Mouse (Mus musculus): ENCODE data around the gene Gm49387. TPM values are rescaled to one million over a fixed set of nuclear protein-coding genes. Genes with fewer than 3 reads are reported as not detected.

The Gm49387 gene
- polyA plus RNA-seq, 1 experiment from 2014 or later = not detected

DNA sequence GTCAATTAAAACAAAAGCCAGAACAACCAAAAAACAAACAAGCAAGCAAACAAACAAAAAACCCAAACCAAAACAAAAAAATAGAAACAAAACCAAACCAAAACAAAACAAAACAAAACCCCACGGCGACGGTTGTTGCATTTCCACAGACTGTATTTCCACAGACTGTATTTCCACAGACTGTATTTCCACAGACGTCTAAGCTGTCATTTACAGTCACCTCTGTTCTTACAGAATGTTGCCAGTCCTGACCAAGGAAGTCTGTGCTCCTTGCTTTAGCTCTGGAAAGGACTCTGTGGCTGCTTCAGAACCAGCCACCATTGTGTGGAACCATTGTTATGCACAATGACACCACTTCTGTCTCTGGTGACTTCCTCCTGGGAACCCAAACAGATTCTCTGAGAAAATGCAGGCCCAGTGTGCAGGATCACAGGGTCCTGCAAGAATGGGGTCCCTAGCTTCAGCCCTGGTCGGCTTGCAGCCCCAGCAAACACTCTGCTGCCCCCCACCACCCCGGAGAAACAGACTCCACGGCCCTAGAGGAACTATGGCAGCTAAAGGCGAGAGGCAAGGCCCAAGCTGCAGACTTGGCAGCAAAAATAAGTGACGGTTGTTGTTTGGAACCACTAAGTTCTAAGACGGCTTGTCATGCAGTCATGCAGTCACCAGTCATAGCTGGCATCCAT lies 31.1 kb upstream of the Gm49387 start:
- H3K27ac ChIP-seq (replicated peaks; ENCODE audit: low read depth, low read length) = no peak overlapping the region
- no peak for ATAC-seq (ENCODE audit: low FRiP score, low TSS enrichment)
- no peaks in the 10 kb centered on the region for H3K4me1 ChIP-seq (ENCODE audit: control insufficient read depth, insufficient read depth, low read length)
- H3K9ac ChIP-seq (replicated peaks; ENCODE audit: low read length) = no peak overlapping the region
- no peak overlapping the region for H3K4me3 ChIP-seq (replicated peaks; ENCODE audit: low read depth, low read length)
- no peaks in the 10 kb centered on the region for H3K27me3 ChIP-seq (ENCODE audit: control insufficient read depth, insufficient read depth, low read length)
- DNase-seq = no peak
- no peaks in the 10 kb centered on the region for H3K9me3 ChIP-seq (ENCODE audit: control insufficient read depth, low read length)
- H3K4me2 ChIP-seq (ENCODE audit: low read length) = no peak overlapping the region
- WGBS = 50% methylated on average over 10 of the region's 10 CpGs
- H3K36me3 ChIP-seq (ENCODE audit: control insufficient read depth, insufficient read depth, low read length) = peaks cover 5% of the 10 kb centered on the region; the same call in 1 of the 2 replicates

DNA sequence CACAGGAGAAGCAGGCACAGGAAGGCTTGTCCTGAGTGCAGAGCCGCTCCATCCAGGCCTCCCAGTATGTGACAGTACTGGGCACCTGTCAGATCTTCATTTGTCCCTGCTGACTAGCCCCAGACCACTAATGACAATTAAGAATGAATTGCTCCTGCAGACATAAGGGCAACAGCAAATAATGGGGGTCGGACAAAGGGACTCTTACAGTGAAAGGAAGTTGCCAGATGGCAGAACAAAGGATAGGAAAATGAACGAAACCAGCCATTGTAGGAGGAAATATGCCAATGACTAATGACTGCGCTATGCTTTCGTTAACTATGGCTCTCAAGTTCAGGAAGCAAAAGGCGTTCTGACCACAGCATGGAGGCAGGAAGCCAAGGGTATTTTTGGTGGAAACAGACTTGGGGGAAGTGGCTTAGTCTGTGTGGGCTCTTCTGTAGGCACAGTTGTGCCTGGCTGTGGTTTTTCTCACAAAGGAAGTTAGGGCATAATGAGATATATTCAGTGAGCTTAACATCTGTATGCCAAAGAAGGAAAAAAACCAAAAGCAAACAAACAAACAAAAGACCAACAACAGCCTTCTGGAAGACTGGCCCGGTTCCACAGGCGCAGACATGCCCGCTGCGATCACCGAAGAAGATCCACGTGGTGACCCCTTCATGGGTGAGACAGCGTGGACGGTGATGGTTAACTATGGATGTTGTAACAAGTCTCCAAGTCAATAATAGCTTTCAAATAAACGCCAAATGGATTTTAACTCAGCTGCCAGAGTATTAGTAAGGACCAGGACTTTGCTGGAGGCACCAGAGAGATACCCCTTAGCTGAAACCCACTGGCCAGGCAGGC lies 29.2 kb upstream of the Gm49387 start:
- DNase-seq (peak; percentile 49), ATAC-seq (ENCODE audit: low FRiP score, low TSS enrichment) (no peak)
- Histone ChIP-seq H3K4me3 (replicated peaks; ENCODE audit: low read depth, low read length) (no peak overlapping the region), H3K27ac (replicated peaks; ENCODE audit: low read depth, low read length) (peak overlapping the region; percentile 42; the same call in 1 of the 2 replicates), H3K4me1 (ENCODE audit: control insufficient read depth, insufficient read depth, low read length) (no peaks in the 10 kb centered on the region), H3K36me3 (ENCODE audit: control insufficient read depth, insufficient read depth, low read length) (peaks cover 5% of the 10 kb centered on the region; the same call in 1 of the 2 replicates), H3K4me2 (ENCODE audit: low read length) (no peak overlapping the region), H3K27me3 (ENCODE audit: control insufficient read depth, insufficient read depth, low read length) (no peaks in the 10 kb centered on the region), H3K9me3 (ENCODE audit: control insufficient read depth, low read length) (no peaks in the 10 kb centered on the region), H3K9ac (replicated peaks; ENCODE audit: low read length) (no peak overlapping the region)
- 72% methylated on average over 15 of the region's 15 CpGs for WGBS

DNA sequence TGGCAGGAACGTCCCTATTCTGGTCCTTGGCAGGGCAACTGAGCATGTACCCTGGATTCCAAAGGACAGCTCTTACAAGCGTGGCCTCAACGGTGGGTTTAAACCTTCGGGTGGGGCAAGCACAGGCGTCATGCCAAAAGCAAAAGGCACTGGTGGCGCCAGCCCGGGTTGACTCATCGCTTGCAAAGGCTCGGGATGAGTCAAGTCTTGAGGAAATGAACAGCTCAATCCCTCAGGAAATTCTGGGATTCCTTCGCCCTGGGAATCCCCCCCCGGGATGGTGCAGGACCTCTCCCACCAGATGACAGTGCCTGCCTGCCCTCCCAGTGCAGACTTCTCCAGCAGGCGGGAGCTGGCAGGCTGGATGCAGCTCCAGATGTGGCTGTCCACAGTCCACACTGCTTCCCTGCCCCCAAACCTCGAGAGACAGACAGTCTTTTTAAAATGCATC lies 28.5 kb upstream of the Gm49387 start:
- Histone ChIP-seq H3K4me1 (ENCODE audit: control insufficient read depth, insufficient read depth, low read length) (peaks cover 5% of the 10 kb centered on the region; the same call in 1 of the 2 replicates), H3K9me3 (ENCODE audit: control insufficient read depth, low read length) (no peaks in the 10 kb centered on the region), H3K4me2 (ENCODE audit: low read length) (no peak overlapping the region), H3K36me3 (ENCODE audit: control insufficient read depth, insufficient read depth, low read length) (peaks cover 5% of the 10 kb centered on the region; the same call in 1 of the 2 replicates), H3K27ac (replicated peaks; ENCODE audit: low read depth, low read length) (peak overlapping the region; percentile 42; the same call in 1 of the 2 replicates), H3K27me3 (ENCODE audit: control insufficient read depth, insufficient read depth, low read length) (no peaks in the 10 kb centered on the region), H3K9ac (replicated peaks; ENCODE audit: low read length) (no peak overlapping the region), H3K4me3 (replicated peaks; ENCODE audit: low read depth, low read length) (no peak overlapping the region)
- ATAC-seq (ENCODE audit: low FRiP score, low TSS enrichment) (no peak), DNase-seq (no peak)
- 75% methylated on average over 13 of the region's 13 CpGs for WGBS

DNA sequence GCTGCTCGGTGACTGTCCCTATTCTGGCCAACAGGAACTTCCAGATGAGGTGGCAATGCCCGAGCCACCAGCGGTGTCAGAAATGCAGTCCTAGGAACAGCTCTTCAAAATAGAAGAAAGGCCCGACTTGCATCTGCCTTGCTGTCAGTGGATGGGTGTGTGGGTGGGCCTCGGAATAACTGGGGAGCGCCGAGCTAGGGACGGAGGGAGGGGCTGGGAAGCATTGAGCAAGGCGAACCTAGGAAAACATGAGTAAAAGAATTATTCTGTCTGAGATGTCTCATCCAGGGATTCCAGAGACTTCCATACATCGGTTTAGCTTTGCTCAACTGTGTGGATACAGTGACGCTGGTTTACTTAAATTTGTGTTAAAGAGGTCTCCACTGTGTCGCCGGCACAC lies 27.6 kb upstream of the Gm49387 start:
- Histone ChIP-seq H3K27ac (replicated peaks; ENCODE audit: low read depth, low read length) (no peak overlapping the region), H3K9ac (replicated peaks; ENCODE audit: low read length) (no peak overlapping the region), H3K9me3 (ENCODE audit: control insufficient read depth, low read length) (no peaks in the 10 kb centered on the region), H3K27me3 (ENCODE audit: control insufficient read depth, insufficient read depth, low read length) (no peaks in the 10 kb centered on the region), H3K36me3 (ENCODE audit: control insufficient read depth, insufficient read depth, low read length) (peaks cover 5% of the 10 kb centered on the region; the same call in 1 of the 2 replicates), H3K4me2 (ENCODE audit: low read length) (no peak overlapping the region), H3K4me1 (ENCODE audit: control insufficient read depth, insufficient read depth, low read length) (peaks cover 5% of the 10 kb centered on the region; the same call in 1 of the 2 replicates), H3K4me3 (replicated peaks; ENCODE audit: low read depth, low read length) (no peak overlapping the region)
- DNase-seq = no peak
- ATAC-seq (ENCODE audit: low FRiP score, low TSS enrichment) = no peak
- WGBS = 90% methylated on average over 13 of the region's 13 CpGs

DNA sequence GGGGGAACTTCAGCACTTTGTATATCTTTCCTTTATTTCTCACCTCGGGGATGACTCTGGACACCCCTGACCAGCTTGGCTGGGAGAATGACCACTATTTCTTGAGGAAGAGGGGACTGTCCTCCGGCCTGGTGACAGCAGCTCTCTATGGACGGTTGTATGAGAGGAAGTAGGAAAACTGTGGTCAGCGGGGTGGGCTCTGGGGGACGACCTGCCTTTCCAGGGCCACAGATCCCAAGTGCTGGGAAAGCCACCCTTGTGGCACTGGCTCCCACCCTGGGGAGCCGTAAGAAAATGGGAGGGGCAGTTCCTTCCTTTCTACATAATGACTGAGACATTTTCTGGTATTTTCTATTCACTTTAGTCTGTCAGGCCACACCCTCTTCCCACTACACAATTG lies 27.1 kb upstream of the Gm49387 start:
- peaks cover 5% of the 10 kb centered on the region; the same call in 1 of the 2 replicates for H3K36me3 ChIP-seq (ENCODE audit: control insufficient read depth, insufficient read depth, low read length)
- H3K27ac ChIP-seq (replicated peaks; ENCODE audit: low read depth, low read length) = no peak overlapping the region
- no peak overlapping the region for H3K9ac ChIP-seq (replicated peaks; ENCODE audit: low read length)
- H3K27me3 ChIP-seq (ENCODE audit: control insufficient read depth, insufficient read depth, low read length) = no peaks in the 10 kb centered on the region
- H3K9me3 ChIP-seq (ENCODE audit: control insufficient read depth, low read length) = no peaks in the 10 kb centered on the region
- H3K4me2 ChIP-seq (ENCODE audit: low read length) = no peak overlapping the region
- peaks cover 10% of the 10 kb centered on the region for H3K4me1 ChIP-seq (ENCODE audit: control insufficient read depth, insufficient read depth, low read length)
- 88% methylated on average over 6 of the region's 6 CpGs for WGBS
- H3K4me3 ChIP-seq (replicated peaks; ENCODE audit: low read depth, low read length) = no peak overlapping the region
- ATAC-seq (ENCODE audit: low FRiP score, low TSS enrichment) (no peak), DNase-seq (no peak)

DNA sequence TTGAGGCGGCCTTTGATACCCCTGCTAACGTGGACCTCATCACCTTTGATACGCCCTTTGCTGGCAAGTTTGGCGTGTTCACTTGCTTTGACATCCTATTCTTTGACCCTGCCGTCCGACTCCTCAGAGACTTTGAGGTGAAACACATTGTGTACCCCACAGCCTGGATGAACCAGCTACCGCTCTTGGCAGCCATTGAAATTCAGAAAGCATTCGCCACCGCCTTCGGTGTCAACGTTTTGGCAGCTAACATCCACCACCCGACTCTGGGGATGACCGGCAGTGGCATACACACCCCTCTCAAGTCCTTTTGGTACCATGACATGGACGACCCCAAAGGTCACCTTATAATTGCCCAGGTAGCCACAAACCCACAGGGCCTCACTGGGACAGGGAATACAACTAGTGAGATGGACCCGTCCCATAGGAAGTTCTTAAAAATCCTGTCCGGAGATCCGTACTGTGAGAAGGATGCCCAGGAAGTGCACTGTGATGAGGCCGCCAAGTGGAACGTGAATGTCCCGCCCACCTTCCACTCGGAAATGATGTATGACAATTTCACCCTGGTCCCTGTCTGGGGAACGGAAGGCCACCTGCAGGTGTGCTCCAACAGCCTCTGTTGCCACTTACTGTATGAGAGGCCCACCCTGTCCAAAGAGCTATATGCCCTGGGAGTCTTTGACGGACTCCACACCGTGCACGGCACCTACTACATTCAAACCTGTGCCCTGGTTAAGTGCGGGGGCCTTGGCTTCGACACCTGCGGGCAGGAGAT lies 26.4 kb upstream of the Gm49387 start:
- H3K4me3 ChIP-seq (replicated peaks; ENCODE audit: low read depth, low read length) = no peak overlapping the region
- 95% methylated on average over 28 of the region's 28 CpGs for WGBS
- no peak for DNase-seq
- H3K4me2 ChIP-seq (ENCODE audit: low read length) = no peak overlapping the region
- no peaks in the 10 kb centered on the region for H3K27me3 ChIP-seq (ENCODE audit: control insufficient read depth, insufficient read depth, low read length)
- H3K4me1 ChIP-seq (ENCODE audit: control insufficient read depth, insufficient read depth, low read length) = peaks cover 16% of the 10 kb centered on the region
- no peak for ATAC-seq (ENCODE audit: low FRiP score, low TSS enrichment)
- H3K9ac ChIP-seq (replicated peaks; ENCODE audit: low read length) = no peak overlapping the region
- peaks cover 5% of the 10 kb centered on the region; the same call in 1 of the 2 replicates for H3K36me3 ChIP-seq (ENCODE audit: control insufficient read depth, insufficient read depth, low read length)
- H3K9me3 ChIP-seq (ENCODE audit: control insufficient read depth, low read length) = no peaks in the 10 kb centered on the region
- H3K27ac ChIP-seq (replicated peaks; ENCODE audit: low read depth, low read length) = no peak overlapping the region

DNA sequence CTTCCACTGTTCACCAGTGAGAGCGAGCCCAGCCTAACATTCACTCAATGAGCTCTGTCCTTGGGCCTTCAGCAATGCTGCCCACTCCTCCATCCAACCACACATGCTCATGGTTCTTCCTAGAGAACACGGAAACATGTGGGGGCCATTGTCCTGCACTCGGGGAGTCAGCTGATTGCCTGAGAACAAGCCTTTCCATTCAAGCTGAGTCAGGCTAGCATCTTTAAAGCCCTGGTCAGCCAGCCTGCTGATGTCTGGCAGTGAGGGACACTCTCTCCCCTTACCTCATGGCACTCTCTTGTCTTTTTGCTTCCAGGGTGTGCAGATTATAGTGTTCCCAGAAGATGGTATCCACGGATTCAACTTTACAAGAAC lies 24.9 kb upstream of the Gm49387 start:
- H3K27ac ChIP-seq (replicated peaks; ENCODE audit: low read depth, low read length) = no peak overlapping the region
- H3K4me2 ChIP-seq (ENCODE audit: low read length) = no peak overlapping the region
- peaks cover 5% of the 10 kb centered on the region; the same call in 1 of the 2 replicates for H3K36me3 ChIP-seq (ENCODE audit: control insufficient read depth, insufficient read depth, low read length)
- no peak overlapping the region for H3K9ac ChIP-seq (replicated peaks; ENCODE audit: low read length)
- peaks cover 17% of the 10 kb centered on the region for H3K4me1 ChIP-seq (ENCODE audit: control insufficient read depth, insufficient read depth, low read length)
- DNase-seq (no peak), ATAC-seq (ENCODE audit: low FRiP score, low TSS enrichment) (no peak)
- no peaks in the 10 kb centered on the region for H3K27me3 ChIP-seq (ENCODE audit: control insufficient read depth, insufficient read depth, low read length)
- no peaks in the 10 kb centered on the region for H3K9me3 ChIP-seq (ENCODE audit: control insufficient read depth, low read length)
- 86% methylated on average over 4 of the region's 4 CpGs for WGBS
- H3K4me3 ChIP-seq (replicated peaks; ENCODE audit: low read depth, low read length) = no peak overlapping the region

DNA sequence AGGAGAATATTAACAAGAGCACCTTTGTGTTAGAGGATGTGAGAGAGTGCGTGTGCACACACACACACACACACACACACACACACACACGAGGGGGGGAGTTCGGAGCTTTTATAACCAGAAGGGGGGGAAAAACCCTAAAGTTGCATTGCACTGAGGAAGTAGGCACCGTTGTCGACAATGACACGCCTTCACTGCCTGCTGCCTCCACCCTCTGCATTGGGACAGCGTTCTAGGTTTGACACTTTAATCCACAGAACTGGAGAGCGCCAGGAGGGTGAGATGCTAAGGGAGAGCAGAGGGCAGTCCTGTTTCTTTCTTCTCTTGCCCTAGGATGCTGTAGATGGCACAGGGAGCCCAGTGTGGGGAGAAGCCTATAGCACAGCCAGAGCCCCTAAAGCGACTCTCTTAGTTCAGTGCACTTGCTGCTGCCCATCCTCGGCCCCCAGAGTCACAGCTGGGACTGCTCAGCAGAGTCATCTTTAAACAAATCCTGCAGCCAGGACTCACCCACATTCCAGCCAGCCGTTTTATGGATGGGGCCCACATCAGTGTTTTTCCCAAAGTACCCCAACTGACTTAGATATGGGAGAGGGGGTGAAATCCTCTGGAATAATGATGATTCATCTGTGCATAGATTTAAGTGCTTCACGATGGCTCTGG lies 24.4 kb upstream of the Gm49387 start:
- no peak overlapping the region for H3K4me3 ChIP-seq (replicated peaks; ENCODE audit: low read depth, low read length)
- H3K36me3 ChIP-seq (ENCODE audit: control insufficient read depth, insufficient read depth, low read length) = peaks cover 5% of the 10 kb centered on the region; the same call in 1 of the 2 replicates
- ATAC-seq (ENCODE audit: low FRiP score, low TSS enrichment) (no peak), DNase-seq (no peak)
- WGBS = 71% methylated on average over 12 of the region's 12 CpGs
- H3K27ac ChIP-seq (replicated peaks; ENCODE audit: low read depth, low read length) = 0 out of 2 replicates have a peak overlapping the region, but pooled peaks have one; percentile 53
- peaks cover 17% of the 10 kb centered on the region for H3K4me1 ChIP-seq (ENCODE audit: control insufficient read depth, insufficient read depth, low read length)
- H3K27me3 ChIP-seq (ENCODE audit: control insufficient read depth, insufficient read depth, low read length) = no peaks in the 10 kb centered on the region
- no peak overlapping the region for H3K4me2 ChIP-seq (ENCODE audit: low read length)
- H3K9me3 ChIP-seq (ENCODE audit: control insufficient read depth, low read length) = no peaks in the 10 kb centered on the region
- no peak overlapping the region for H3K9ac ChIP-seq (replicated peaks; ENCODE audit: low read length)
